Mouse (Mus musculus) hematopoietic stem cell, adult 5-6 weeks (primary cell): ENCODE measurements around the gene Prc1. TPM values are rescaled to one million over a fixed set of nuclear protein-coding genes. Genes with fewer than 3 reads are reported as not detected.

Experiments used
- ATAC-seq, 2 experiments: fragments of 125-278 bp in 1 of 2; replicated peaks in 1 of 2; 2 replicates each; pipeline ENCODE4 v1.8.0; 2016 to 2017; ENCODE audit warnings: inconsistent platforms in 2 of 2, mild to moderate bottlenecking in 2 of 2, moderate number of reproducible peaks in 2 of 2, low read depth in 1 of 2, moderate TSS enrichment in 1 of 2; ENCODE audit not compliant: low FRiP score in 2 of 2, poor library complexity in 2 of 2, severe bottlenecking in 2 of 2, insufficient read depth in 1 of 2, low TSS enrichment in 1 of 2
- total RNA-seq: library from RNA; stranded (forward); fragments of 172-1452, 232-1000 nt; gene quantifications from 2 replicates; pipeline ENCODE4 v1.2.3, GENCODE M21; 2017

Gene Prc1
- total RNA-seq, 1 experiment from 2014 or later: 145 TPM

GRCm38 (mm10) chr7:80280998-80281397 lies 13.3 kb upstream of the Prc1 start:
- ATAC-seq: no peak

- ATAC-seq: no peak
Observed at GRCm38 (mm10) chr7:80281646-80282045, 12.6 kb upstream of the Prc1 start.

GRCm38 (mm10) chr7:80283226-80283918 lies 10.9 kb upstream of the Prc1 start:
- ATAC-seq: no peak

GRCm38 (mm10) chr7:80284391-80284790 lies 9.9 kb upstream of the Prc1 start:
- ATAC-seq: no peak

- ATAC-seq: no peak
Observed at GRCm38 (mm10) chr7:80285725-80286124, 8.5 kb upstream of the Prc1 start.

- no peak for ATAC-seq
Observed at GRCm38 (mm10) chr7:80287736-80288135, 6.5 kb upstream of the Prc1 start.

GRCm38 (mm10) chr7:80294764-80295648 lies 756 bp downstream of the Prc1 start:
- ATAC-seq: no peak

- ATAC-seq: no peak
Observed at GRCm38 (mm10) chr7:80296462-80296861, 2.2 kb downstream of the Prc1 start.

- ATAC-seq: no peak
Observed at GRCm38 (mm10) chr7:80297041-80297440, 2.8 kb downstream of the Prc1 start.

GRCm38 (mm10) chr7:80298754-80299153 lies 4.5 kb downstream of the Prc1 start:
- no peak for ATAC-seq

GRCm38 (mm10) chr7:80299568-80299967 lies 5.3 kb downstream of the Prc1 start:
- ATAC-seq: no peak; a peak in 1 of 4 replicates

GRCm38 (mm10) chr7:80301522-80301921 lies 7.3 kb downstream of the Prc1 start:
- ATAC-seq: no peak

- ATAC-seq: no peak
Observed at GRCm38 (mm10) chr7:80307766-80308165, 13.5 kb downstream of the Prc1 start.

GRCm38 (mm10) chr7:80310771-80311170 lies 16.5 kb downstream of the Prc1 start:
- ATAC-seq: no peak

GRCm38 (mm10) chr7:80315733-80316132 lies 21.5 kb downstream of the Prc1 start:
- no peak for ATAC-seq

GRCm38 (mm10) chr7:80317439-80318115 lies 23.3 kb downstream of the Prc1 start:
- no peak for ATAC-seq

- ATAC-seq: no peak
Observed at GRCm38 (mm10) chr7:80318670-80319069, 24.4 kb downstream of the Prc1 start.
